Mouse (Mus musculus) cerebellum, adult 8-10 months (tissue): Measurements from ENCODE around the gene Olfr1381.
"Not testable (repeated sequence)": the region's sequence is repeated elsewhere in the genome, so short reads cannot be mapped to it uniquely, and the experiment has no call there.

Experiments
- DNase-seq: peaks from one replicate; pipeline ENCODE4 v3.0.0; 2022

Olfr1381 gene

GRCm38 (mm10) chr11:49543149-49543548 lies at the start of gene Olfr1381:
Gene Olfr1381, plus strand, starts transcription at chr11:49543449.
- not testable (repeated sequence) for DNase-seq

GRCm38 (mm10) chr11:49518086-49518485 lies 25.2 kb upstream of the Olfr1381 start:
- no peak for DNase-seq

- DNase-seq = no peak
These were observed 23.9 kb upstream of the Olfr1381 start, which contains the start of gene Olfr1383 for GRCm38 (mm10) chr11:49519348-49519747. Gene Olfr1383, plus strand, starts transcription at chr11:49519648.

- no peak for DNase-seq
These were observed 15.3 kb upstream of the Olfr1381 start, which contains the start of gene Olfr1382 for GRCm38 (mm10) chr11:49527947-49528346. Gene Olfr1382, plus strand, starts transcription at chr11:49528247.

GRCm38 (mm10) chr11:49532761-49533160 lies 10.5 kb upstream of the Olfr1381 start:
- no peak for DNase-seq

- not testable (repeated sequence) for DNase-seq
These were observed 6.6 kb upstream of the Olfr1381 start for GRCm38 (mm10) chr11:49536631-49537030.

GRCm38 (mm10) chr11:49554033-49554432 lies 10.8 kb downstream of the Olfr1381 start:
- DNase-seq = not testable (repeated sequence)

- DNase-seq = not testable (repeated sequence)
These were observed 13.3 kb downstream of the Olfr1381 start, which contains the start of gene Olfr1380 for GRCm38 (mm10) chr11:49556578-49556977. Gene Olfr1380, plus strand, starts transcription at chr11:49556878.

GRCm38 (mm10) chr11:49575054-49575453 lies 31.8 kb downstream of the Olfr1381 start:
- DNase-seq = not testable (repeated sequence)

- not testable (repeated sequence) for DNase-seq
These were observed 37.2 kb downstream of the Olfr1381 start for GRCm38 (mm10) chr11:49580452-49580851.

GRCm38 (mm10) chr11:49590213-49590612 lies 47.0 kb downstream of the Olfr1381 start:
- DNase-seq = no peak

GRCm38 (mm10) chr11:49597149-49597548 lies 53.9 kb downstream of the Olfr1381 start:
- not testable (repeated sequence) for DNase-seq
